Mouse (Mus musculus): ENCODE measurements around the gene Prkra. TPM values are rescaled to one million over a fixed set of nuclear protein-coding genes. Genes with fewer than 3 reads are reported as not detected.

Gene Prkra
- polyA plus RNA-seq (2011; ENCODE audit: insufficient read depth, insufficient read length, low read depth, missing spikeins) = 24.4 and 25.6 TPM in 2 replicates

- Histone ChIP-seq H3K9ac (ENCODE audit: low read depth, poor library complexity, severe bottlenecking) (peak within 1 kb of the TSS; percentile 65), H3K4me1 (ENCODE audit: control insufficient read depth, insufficient read depth, low read length) (no peaks in the 10 kb centered on the region), H3K27ac (ENCODE audit: insufficient read depth, low read length) (peak within 1 kb of the TSS; percentile 60), H3K27me3 (ENCODE audit: control insufficient read depth, insufficient read depth, low read length, poor library complexity, severe bottlenecking) (no peaks in the 10 kb centered on the region), H3K4me3 (ENCODE audit: low read depth, low read length) (peak within 1 kb of the TSS; percentile 76), H3K9me3 (replicated peaks; ENCODE audit: control insufficient read depth, insufficient read depth, low read length, poor library complexity, severe bottlenecking) (no peaks in the 10 kb centered on the region), H3K36me3 (ENCODE audit: control insufficient read depth, insufficient read depth, low read length, poor library complexity, severe bottlenecking) (no peaks in the 10 kb centered on the region)
- TF ChIP-seq POLR2A (IDR thresholded peaks at IDR 0.05; ENCODE audit: insufficient read depth, low read length) (peak; percentile 67), CTCF (IDR thresholded peaks at IDR 0.05; ENCODE audit: low read depth, low read length) (no peak), EP300 (IDR thresholded peaks at IDR 0.05; ENCODE audit: insufficient read depth, low read depth, low read length) (no peak)
Observed at GRCm38 (mm10) chr2:76647883-76648570, at the start of gene Prkra, which contains the start of gene Pjvk. Prkra (minus strand) TSS chr2:76648015. Pjvk (plus strand) TSS chr2:76648476.

- H3K27ac ChIP-seq (ENCODE audit: insufficient read depth, low read length) = no peak overlapping the region
- H3K4me1 ChIP-seq (ENCODE audit: control insufficient read depth, insufficient read depth, low read length) = no peaks in the 10 kb centered on the region
- H3K9me3 ChIP-seq (replicated peaks; ENCODE audit: control insufficient read depth, insufficient read depth, low read length, poor library complexity, severe bottlenecking) = no peaks in the 10 kb centered on the region
- TF ChIP-seq EP300 (IDR thresholded peaks at IDR 0.05; ENCODE audit: insufficient read depth, low read depth, low read length) = no peak
- no peak for TF ChIP-seq POLR2A (IDR thresholded peaks at IDR 0.05; ENCODE audit: insufficient read depth, low read length)
- no peak for TF ChIP-seq CTCF (IDR thresholded peaks at IDR 0.05; ENCODE audit: low read depth, low read length)
- no peak overlapping the region for H3K9ac ChIP-seq (ENCODE audit: low read depth, poor library complexity, severe bottlenecking)
- no peaks in the 10 kb centered on the region for H3K27me3 ChIP-seq (ENCODE audit: control insufficient read depth, insufficient read depth, low read length, poor library complexity, severe bottlenecking)
- peaks cover 49% of the 10 kb centered on the region for H3K36me3 ChIP-seq (ENCODE audit: control insufficient read depth, insufficient read depth, low read length, poor library complexity, severe bottlenecking)
- H3K4me3 ChIP-seq (ENCODE audit: low read depth, low read length) = no peak overlapping the region
Observed at GRCm38 (mm10) chr2:76695290-76695689, 47.5 kb upstream of the Prkra start.

- no peaks in the 10 kb centered on the region for H3K4me1 ChIP-seq (ENCODE audit: control insufficient read depth, insufficient read depth, low read length)
- H3K27me3 ChIP-seq (ENCODE audit: control insufficient read depth, insufficient read depth, low read length, poor library complexity, severe bottlenecking) = no peaks in the 10 kb centered on the region
- no peak overlapping the region for H3K9ac ChIP-seq (ENCODE audit: low read depth, poor library complexity, severe bottlenecking)
- H3K27ac ChIP-seq (ENCODE audit: insufficient read depth, low read length) = no peak overlapping the region
- H3K4me3 ChIP-seq (ENCODE audit: low read depth, low read length) = no peak overlapping the region
- no peaks in the 10 kb centered on the region for H3K9me3 ChIP-seq (replicated peaks; ENCODE audit: control insufficient read depth, insufficient read depth, low read length, poor library complexity, severe bottlenecking)
- TF ChIP-seq EP300 (IDR thresholded peaks at IDR 0.05; ENCODE audit: insufficient read depth, low read depth, low read length) (no peak), POLR2A (IDR thresholded peaks at IDR 0.05; ENCODE audit: insufficient read depth, low read length) (no peak), CTCF (IDR thresholded peaks at IDR 0.05; ENCODE audit: low read depth, low read length) (no peak)
- peaks cover 54% of the 10 kb centered on the region for H3K36me3 ChIP-seq (ENCODE audit: control insufficient read depth, insufficient read depth, low read length, poor library complexity, severe bottlenecking)
Observed at GRCm38 (mm10) chr2:76693765-76694164, 46.0 kb upstream of the Prkra start.

- Histone ChIP-seq H3K4me1 (ENCODE audit: control insufficient read depth, insufficient read depth, low read length) (no peaks in the 10 kb centered on the region), H3K36me3 (ENCODE audit: control insufficient read depth, insufficient read depth, low read length, poor library complexity, severe bottlenecking) (peaks cover 66% of the 10 kb centered on the region)
Observed at GRCm38 (mm10) chr2:76690436-76691204, 42.8 kb upstream of the Prkra start.

GRCm38 (mm10) chr2:76688162-76688561 lies 40.3 kb upstream of the Prkra start:
- Histone ChIP-seq H3K9ac (ENCODE audit: low read depth, poor library complexity, severe bottlenecking) (no peak overlapping the region), H3K4me1 (ENCODE audit: control insufficient read depth, insufficient read depth, low read length) (no peaks in the 10 kb centered on the region), H3K4me3 (ENCODE audit: low read depth, low read length) (no peak overlapping the region), H3K27me3 (ENCODE audit: control insufficient read depth, insufficient read depth, low read length, poor library complexity, severe bottlenecking) (no peaks in the 10 kb centered on the region), H3K9me3 (replicated peaks; ENCODE audit: control insufficient read depth, insufficient read depth, low read length, poor library complexity, severe bottlenecking) (no peaks in the 10 kb centered on the region), H3K36me3 (ENCODE audit: control insufficient read depth, insufficient read depth, low read length, poor library complexity, severe bottlenecking) (peaks cover 53% of the 10 kb centered on the region), H3K27ac (ENCODE audit: insufficient read depth, low read length) (no peak overlapping the region)
- no peak for TF ChIP-seq POLR2A (IDR thresholded peaks at IDR 0.05; ENCODE audit: insufficient read depth, low read length)
- TF ChIP-seq EP300 (IDR thresholded peaks at IDR 0.05; ENCODE audit: insufficient read depth, low read depth, low read length) = no peak
- TF ChIP-seq CTCF (IDR thresholded peaks at IDR 0.05; ENCODE audit: low read depth, low read length) = no peak

More at GRCm38 (mm10) chr2:76690436-76691204, 42.8 kb upstream of the Prkra start:
- Histone ChIP-seq H3K27ac (ENCODE audit: insufficient read depth, low read length) (no peak overlapping the region), H3K27me3 (ENCODE audit: control insufficient read depth, insufficient read depth, low read length, poor library complexity, severe bottlenecking) (no peaks in the 10 kb centered on the region), H3K9ac (ENCODE audit: low read depth, poor library complexity, severe bottlenecking) (no peak overlapping the region), H3K4me3 (ENCODE audit: low read depth, low read length) (no peak overlapping the region), H3K9me3 (replicated peaks; ENCODE audit: control insufficient read depth, insufficient read depth, low read length, poor library complexity, severe bottlenecking) (no peaks in the 10 kb centered on the region)
- no peak for TF ChIP-seq EP300 (IDR thresholded peaks at IDR 0.05; ENCODE audit: insufficient read depth, low read depth, low read length)
- no peak for TF ChIP-seq CTCF (IDR thresholded peaks at IDR 0.05; ENCODE audit: low read depth, low read length)
- TF ChIP-seq POLR2A (IDR thresholded peaks at IDR 0.05; ENCODE audit: insufficient read depth, low read length) = no peak

All from ES-Bruce4 (cell line).